Mouse (Mus musculus) macrophage (primary cell): ENCODE measurements around the gene Strada. TPM values are rescaled to one million over a fixed set of nuclear protein-coding genes. Genes with fewer than 3 reads are reported as not detected.

Experiments used
- polyA plus RNA-seq: library from polyadenylated mRNA; stranded (reverse); fragments of 250-400 nt; gene quantifications from 3 replicates; pipeline ENCODE4 v1.2.4, GENCODE M21; 2018; ENCODE audit warnings: inconsistent platforms

Strada gene
- polyA plus RNA-seq, 1 experiment from 2014 or later = 14.5 TPM

Other genes starting within 250 kb of the Strada start
- gene Cyb561, start 248.8 kb downstream of the Strada start, polyA plus RNA-seq = not detected in 3 replicates
- 0.20 to 0.36 TPM (median 0.26 TPM) in 3 replicates for gene Ace, start 234.2 kb downstream of the Strada start, polyA plus RNA-seq
- not detected in 3 replicates for gene Ace3, start 207.5 kb downstream of the Strada start, polyA plus RNA-seq
- gene Kcnh6, start 194.0 kb downstream of the Strada start, polyA plus RNA-seq = not detected in 3 replicates
- 33.8 to 64.7 TPM (median 48.5 TPM) in 3 replicates for gene Dcaf7, start 165.3 kb downstream of the Strada start, polyA plus RNA-seq
- 9.9 to 15.0 TPM (median 13.6 TPM) in 3 replicates for gene Taco1, start 136.1 kb downstream of the Strada start, polyA plus RNA-seq
- 47.7 to 51.9 TPM (median 49.8 TPM) in 3 replicates for gene Map3k3, start 117.6 kb downstream of the Strada start, polyA plus RNA-seq
- gene Gm10840, start 41.3 kb downstream of the Strada start, polyA plus RNA-seq = not detected in 3 replicates
- gene Limd2, start 41.3 kb downstream of the Strada start, polyA plus RNA-seq = 74.9 to 122 TPM (median 80.3 TPM) in 3 replicates
- gene Ccdc47, start 14.2 kb upstream of the Strada start, polyA plus RNA-seq = 46.7 to 77.0 TPM (median 51.2 TPM) in 3 replicates
- 37.1 to 61.7 TPM (median 46.9 TPM) in 3 replicates for gene Ddx42, start 14.8 kb upstream of the Strada start, polyA plus RNA-seq
- 20.8 to 53.8 TPM (median 38.8 TPM) in 3 replicates for gene Ftsj3, start 53.9 kb upstream of the Strada start, polyA plus RNA-seq
- 96.6 to 162 TPM (median 102 TPM) in 3 replicates for gene Psmc5, start 54.0 kb upstream of the Strada start, polyA plus RNA-seq
- 54.1 to 59.1 TPM (median 55.6 TPM) in 3 replicates for gene Smarcd2, start 70.8 kb upstream of the Strada start, polyA plus RNA-seq
- gene Tcam1, start 74.5 kb upstream of the Strada start, polyA plus RNA-seq = 0.10 to 0.28 TPM (median 0.15 TPM) in 3 replicates
- not detected in 3 replicates for gene Gh, start 99.7 kb upstream of the Strada start, polyA plus RNA-seq
- gene Cd79b, start 112.6 kb upstream of the Strada start, polyA plus RNA-seq = 1.9 to 4.4 TPM (median 2.9 TPM) in 3 replicates
- 0.03 TPM in 1 of 3 replicates, not detected in the others for gene Scn4a, start 151.1 kb upstream of the Strada start, polyA plus RNA-seq
- not detected in 3 replicates for gene Prr29, start 163.3 kb upstream of the Strada start, polyA plus RNA-seq
- 4.3 to 7.9 TPM (median 7.0 TPM) in 3 replicates for gene Icam2, start 185.9 kb upstream of the Strada start, polyA plus RNA-seq